Mouse (Mus musculus) forebrain, embryonic 11.5 days (tissue): Measurements from ENCODE around the gene Calcrl. TPM values are rescaled to one million over a fixed set of nuclear protein-coding genes. Genes with fewer than 3 reads are reported as not detected.
A peak's percentile ranks its signal among the peaks of the same experiment; 100 is the strongest.

Experiments used
- ATAC-seq: fragments of 200-750 bp; cut with Nextera tagmentation; replicated peaks from 2 replicates; pipeline ENCODE4 v1.8.0; 2017; ENCODE audit warnings: moderate TSS enrichment; ENCODE audit not compliant: low FRiP score
- DNase-seq: peaks from one replicate; pipeline ENCODE4 v3.0.0-alpha.2; 2017; ENCODE audit warnings: low spot score
- H3K27ac ChIP-seq: fragments of 300-500 bp; sonication (generic); 2 replicates; pipeline ENCODE4 v1.5.1; 2014; ENCODE audit warnings: low read depth, low read length
- H3K27me3 ChIP-seq: fragments of 300-500 bp; sonication (generic); 2 replicates; pipeline ENCODE4 v1.6.1; 2014; ENCODE audit warnings: mild to moderate bottlenecking, low read length, mixed read lengths; ENCODE audit not compliant: control insufficient read depth, insufficient read depth
- H3K36me3 ChIP-seq: fragments of 300-500 bp; sonication (generic); 2 replicates; pipeline ENCODE4 v1.6.1; 2014; ENCODE audit warnings: mild to moderate bottlenecking, low read length, moderate library complexity, mixed read lengths; ENCODE audit not compliant: control insufficient read depth, insufficient read depth
- H3K4me1 ChIP-seq: fragments of 300-500 bp; sonication (generic); replicated peaks from 2 replicates; pipeline ENCODE4 v1.6.1; 2014; ENCODE audit warnings: low read length, mixed read lengths; ENCODE audit not compliant: control insufficient read depth, insufficient read depth
- H3K4me2 ChIP-seq: fragments of 300-500 bp; sonication (generic); 2 replicates; pipeline ENCODE4 v1.6.1; 2014; ENCODE audit warnings: low read depth, mild to moderate bottlenecking, low read length, moderate library complexity, mixed read lengths; ENCODE audit not compliant: severe bottlenecking
- H3K4me3 ChIP-seq: fragments of 300-500 bp; sonication (generic); 2 replicates; pipeline ENCODE4 v1.5.1; 2014; ENCODE audit warnings: low read depth, low read length
- H3K9ac ChIP-seq: fragments of 300-500 bp; sonication (generic); 2 replicates; pipeline ENCODE4 v1.6.1; 2014; ENCODE audit warnings: low read length
- H3K9me3 ChIP-seq: fragments of 300-500 bp; sonication (generic); 2 replicates; pipeline ENCODE4 v1.6.1; 2016; ENCODE audit warnings: low read length, mixed read lengths; ENCODE audit not compliant: control insufficient read depth
- WGBS: fragments of 180-500 bp; shearing (Covaris S2); extraction: QIAGEN DNeasy Blood & Tissue Kit; methylation state at CpG from one replicate; pipeline ENCODE4 v1.1.7; 2014; 5-methylcytosine and 5-hydroxymethylcytosine counted together
- polyA plus RNA-seq: library from polyadenylated mRNA; unstranded; fragments of >200 nt; fragmentation: Nextera tagmentation; extraction: Ambion mirVana; gene quantifications from 2 replicates; pipeline ENCODE4 v1.2.1, GENCODE M21; 2014

Gene Calcrl
- polyA plus RNA-seq: 13.3 and 14.1 TPM in 2 replicates

- Histone ChIP-seq H3K4me3 (peak within 1 kb of the TSS; percentile 12; the same call in 1 of the 2 replicates), H3K4me1 (0 out of 2 replicates have a peak, but pooled peaks cover 2% of the 10 kb centered on the region), H3K27me3 (no peaks in the 10 kb centered on the region), H3K9me3 (no peaks in the 10 kb centered on the region), H3K27ac (no peak within 1 kb of the TSS), H3K9ac (peak within 1 kb of the TSS; percentile 37), H3K4me2 (peak within 1 kb of the TSS; percentile 51; the same call in 1 of the 2 replicates), H3K36me3 (no peaks in the 10 kb centered on the region)
- ATAC-seq: peak; percentile 64; the same call in 1 of the 2 replicates
- WGBS: under 1% methylated on average over 10 of the region's 10 CpGs
- DNase-seq: peak; percentile 60
Observed at GRCm38 (mm10) chr2:84425138-84425537, at the start of gene Calcrl. Calcrl (minus strand) TSS chr2:84425411.

DNA sequence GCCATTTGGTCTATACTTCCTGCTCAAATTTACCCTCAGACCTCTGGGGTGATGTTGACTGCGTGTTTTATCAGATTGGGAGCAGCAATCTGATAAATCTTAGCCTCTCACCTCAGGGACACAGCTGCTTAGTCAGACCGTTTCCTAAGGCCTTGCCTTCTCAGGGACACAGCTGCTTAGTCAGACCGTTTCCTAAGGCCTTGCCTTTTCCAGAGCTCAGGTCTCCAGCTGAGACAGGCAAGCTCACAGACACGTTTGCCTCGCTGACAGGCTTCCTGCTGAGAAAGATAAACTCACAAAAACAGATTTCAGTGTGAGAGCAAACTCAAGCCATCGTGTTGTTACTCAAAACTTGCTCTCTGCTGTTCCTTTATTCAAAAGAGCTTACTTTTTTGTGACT, 49.4 kb upstream of the Calcrl start:
- WGBS: 5% methylated on average over 6 of the region's 6 CpGs

DNA sequence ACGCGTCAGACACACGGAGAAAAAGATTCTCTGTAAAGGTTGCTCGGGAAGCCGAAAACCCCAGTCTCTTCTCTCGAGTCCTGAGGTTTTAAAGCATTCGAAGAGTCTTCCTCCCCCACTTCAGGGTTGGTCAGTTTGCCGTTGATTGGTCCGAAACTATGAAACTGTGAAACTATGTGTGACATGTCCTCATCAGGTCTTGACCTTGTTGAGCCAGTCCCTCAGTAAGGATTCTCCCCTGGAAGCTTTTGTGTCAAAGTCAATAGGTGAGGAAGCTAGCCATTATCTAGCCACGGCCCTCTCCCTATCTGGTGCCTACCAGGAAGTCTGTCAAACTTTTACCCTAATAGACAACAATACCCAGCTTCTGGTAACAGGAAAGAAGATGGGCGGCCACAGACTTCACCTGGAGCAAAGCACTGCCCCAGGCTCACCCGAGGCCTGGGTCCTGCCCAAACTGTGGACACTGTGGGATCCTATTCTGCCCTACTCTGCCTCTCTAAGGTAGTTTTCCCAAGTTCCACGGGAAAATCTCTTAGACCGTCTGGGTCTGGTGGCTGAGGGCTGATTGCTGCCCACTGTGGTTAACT, 48.8 kb upstream of the Calcrl start:
- WGBS: 79% methylated on average over 14 of the region's 14 CpGs
- DNase-seq: no peak
- H3K27me3 ChIP-seq: no peaks in the 10 kb centered on the region

More for the DNA sequence above, 49.4 kb upstream of the Calcrl start:
- ATAC-seq (no peak), DNase-seq (no peak)
- Histone ChIP-seq H3K4me2 (no peak overlapping the region), H3K9me3 (no peaks in the 10 kb centered on the region), H3K27me3 (no peaks in the 10 kb centered on the region), H3K36me3 (no peaks in the 10 kb centered on the region), H3K9ac (no peak overlapping the region), H3K4me3 (no peak overlapping the region), H3K27ac (no peak overlapping the region), H3K4me1 (no peaks in the 10 kb centered on the region)

DNA sequence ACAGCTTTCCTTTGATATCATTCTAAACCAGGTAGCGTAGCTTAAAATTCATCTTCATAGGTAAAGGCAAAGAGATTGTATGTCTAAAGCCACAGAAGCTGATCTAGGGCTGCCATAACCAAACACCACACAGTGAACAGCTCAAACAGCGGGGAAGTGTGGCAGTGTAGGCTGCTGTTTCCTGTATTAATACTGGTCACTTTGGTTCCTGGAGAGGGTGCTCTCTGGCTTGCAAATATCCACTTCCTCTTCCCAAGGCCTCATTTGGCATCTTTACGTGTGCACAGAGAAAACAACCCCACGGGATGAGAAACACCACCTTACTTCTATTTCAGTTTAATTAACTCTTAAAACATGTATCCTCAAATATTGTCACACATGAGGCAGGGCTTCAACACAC, 42.2 kb upstream of the Calcrl start:
- no peaks in the 10 kb centered on the region for H3K4me1 ChIP-seq
- no peaks in the 10 kb centered on the region for H3K36me3 ChIP-seq
- no peak overlapping the region for H3K4me2 ChIP-seq
- ATAC-seq (no peak), DNase-seq (no peak)
- no peak overlapping the region for H3K4me3 ChIP-seq
- H3K9me3 ChIP-seq: no peaks in the 10 kb centered on the region
- H3K9ac ChIP-seq: no peak overlapping the region
- H3K27me3 ChIP-seq: no peaks in the 10 kb centered on the region
- H3K27ac ChIP-seq: no peak overlapping the region
- 90% methylated on average over 4 of the region's 4 CpGs for whole genome bisulfite sequencing

More for the DNA sequence above, 48.8 kb upstream of the Calcrl start:
- ATAC-seq: no peak
- no peak overlapping the region for H3K4me2 ChIP-seq
- H3K4me3 ChIP-seq: no peak overlapping the region
- H3K4me1 ChIP-seq: no peaks in the 10 kb centered on the region
- H3K27ac ChIP-seq: no peak overlapping the region
- H3K9me3 ChIP-seq: no peaks in the 10 kb centered on the region
- no peaks in the 10 kb centered on the region for H3K36me3 ChIP-seq
- H3K9ac ChIP-seq: no peak overlapping the region

- H3K9ac ChIP-seq: no peak overlapping the region
- no peak overlapping the region for H3K4me3 ChIP-seq
- DNase-seq: no peak
- no peaks in the 10 kb centered on the region for H3K36me3 ChIP-seq
- no peak overlapping the region for H3K4me2 ChIP-seq
- WGBS: 59% methylated on average over 7 of the region's 7 CpGs
- H3K9me3 ChIP-seq: no peaks in the 10 kb centered on the region
- no peaks in the 10 kb centered on the region for H3K27me3 ChIP-seq
- no peak overlapping the region for H3K27ac ChIP-seq
- no peak for ATAC-seq
- no peaks in the 10 kb centered on the region for H3K4me1 ChIP-seq
Observed at GRCm38 (mm10) chr2:84464956-84465355, 39.7 kb upstream of the Calcrl start.

- no peak for DNase-seq
- Histone ChIP-seq H3K4me2 (no peak overlapping the region), H3K27ac (no peak overlapping the region), H3K4me3 (no peak overlapping the region), H3K36me3 (no peaks in the 10 kb centered on the region), H3K9me3 (no peaks in the 10 kb centered on the region), H3K27me3 (no peaks in the 10 kb centered on the region), H3K4me1 (no peaks in the 10 kb centered on the region), H3K9ac (no peak overlapping the region)
- no peak for ATAC-seq
- 91% methylated on average over 3 of the region's 3 CpGs for WGBS
Observed at GRCm38 (mm10) chr2:84462411-84462810, 37.2 kb upstream of the Calcrl start.

GRCm38 (mm10) chr2:84459651-84460177, 34.5 kb upstream of the Calcrl start:
- ATAC-seq (no peak), DNase-seq (no peak)
- H3K9me3 ChIP-seq: no peaks in the 10 kb centered on the region
- no peaks in the 10 kb centered on the region for H3K4me1 ChIP-seq
- H3K27me3 ChIP-seq: no peaks in the 10 kb centered on the region
- H3K27ac ChIP-seq: no peak overlapping the region
- H3K9ac ChIP-seq: no peak overlapping the region
- H3K4me2 ChIP-seq: no peak overlapping the region
- no peaks in the 10 kb centered on the region for H3K36me3 ChIP-seq
- no peak overlapping the region for H3K4me3 ChIP-seq
- WGBS: 69% methylated on average over 11 of the region's 11 CpGs

GRCm38 (mm10) chr2:84457221-84457620, 32.0 kb upstream of the Calcrl start:
- DNase-seq: no peak
- no peaks in the 10 kb centered on the region for H3K4me1 ChIP-seq
- H3K9ac ChIP-seq: no peak overlapping the region
- H3K27ac ChIP-seq: no peak overlapping the region
- no peak overlapping the region for H3K4me2 ChIP-seq
- no peaks in the 10 kb centered on the region for H3K27me3 ChIP-seq
- ATAC-seq: no peak
- no peaks in the 10 kb centered on the region for H3K36me3 ChIP-seq
- 85% methylated on average over 6 of the region's 6 CpGs for whole genome bisulfite sequencing
- H3K9me3 ChIP-seq: no peaks in the 10 kb centered on the region
- H3K4me3 ChIP-seq: no peak overlapping the region
